Mouse (Mus musculus): ENCODE results near the gene Tmpo. TPM values are rescaled to one million over a fixed set of nuclear protein-coding genes. Genes with fewer than 3 reads are reported as not detected.

The Tmpo gene
- polyA plus RNA-seq, 1 experiment from 2014 or later: 261 TPM

DNA sequence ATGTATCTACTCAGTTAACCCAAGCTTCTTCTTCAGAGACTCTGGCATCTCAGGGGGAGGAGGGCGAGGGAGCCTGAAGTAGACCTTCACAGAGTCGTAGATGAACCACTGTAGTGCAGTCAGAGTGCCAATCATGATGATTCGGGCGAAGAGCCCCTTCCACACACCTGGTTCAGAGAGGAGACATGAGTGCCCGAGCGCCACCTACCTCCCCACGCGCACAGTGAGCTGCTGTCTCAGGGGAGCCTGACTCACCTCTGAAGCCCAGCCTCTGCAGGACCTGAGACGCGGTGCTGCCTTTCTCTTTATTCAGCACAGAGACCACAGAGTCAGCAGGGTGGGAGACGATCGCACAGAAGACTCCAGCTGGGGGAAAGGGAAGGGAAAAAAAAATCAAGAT lies 64.2 kb downstream of the Tmpo start:
- WGBS: 92% methylated on average over 12 of the region's 12 CpGs
- H3K36me3 ChIP-seq (replicated peaks): peaks cover 100% of the 10 kb centered on the region

DNA sequence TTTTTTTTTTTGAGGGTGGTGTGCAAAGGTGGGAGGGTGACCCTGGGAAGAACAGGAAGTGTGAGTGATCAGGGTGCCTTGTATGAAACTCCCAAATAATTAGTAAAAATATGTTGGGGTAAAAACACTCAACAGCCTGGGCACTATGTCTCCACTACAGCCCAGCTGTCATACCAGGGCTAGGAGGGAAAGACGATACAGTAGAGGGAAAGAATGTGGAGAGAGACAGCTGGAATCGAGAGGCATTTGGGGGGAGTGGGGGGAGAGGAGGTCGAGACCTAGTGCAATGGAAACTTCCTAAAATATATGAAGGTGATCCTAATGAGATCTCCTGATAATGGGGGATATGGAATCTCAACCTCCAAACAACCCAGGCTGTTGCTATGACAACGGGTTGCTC lies 71.3 kb downstream of the Tmpo start:
- Histone ChIP-seq H3K36me3 (replicated peaks) (peaks cover 36% of the 10 kb centered on the region), H3K4me1 (no peaks in the 10 kb centered on the region), H3K9me3 (peaks cover 8% of the 10 kb centered on the region; the same call in 1 of the 2 replicates), H3K4me3 (no peak overlapping the region), H3K27me3 (ENCODE audit: poor library complexity, severe bottlenecking) (no peaks in the 10 kb centered on the region), H3K27ac (no peak overlapping the region)
- no peak for DNase-seq (ENCODE audit: extremely low spot score, low spot score)
- 84% methylated on average over 4 of the region's 4 CpGs for WGBS

More for the DNA sequence above, 64.2 kb downstream of the Tmpo start:
- no peaks in the 10 kb centered on the region for H3K27me3 ChIP-seq (ENCODE audit: poor library complexity, severe bottlenecking)
- DNase-seq (ENCODE audit: extremely low spot score, low spot score): no peak
- no peak overlapping the region for H3K27ac ChIP-seq
- H3K4me1 ChIP-seq: peaks cover 4% of the 10 kb centered on the region
- H3K9me3 ChIP-seq: peaks cover 8% of the 10 kb centered on the region; the same call in 1 of the 2 replicates
- H3K4me3 ChIP-seq: no peak overlapping the region

DNA sequence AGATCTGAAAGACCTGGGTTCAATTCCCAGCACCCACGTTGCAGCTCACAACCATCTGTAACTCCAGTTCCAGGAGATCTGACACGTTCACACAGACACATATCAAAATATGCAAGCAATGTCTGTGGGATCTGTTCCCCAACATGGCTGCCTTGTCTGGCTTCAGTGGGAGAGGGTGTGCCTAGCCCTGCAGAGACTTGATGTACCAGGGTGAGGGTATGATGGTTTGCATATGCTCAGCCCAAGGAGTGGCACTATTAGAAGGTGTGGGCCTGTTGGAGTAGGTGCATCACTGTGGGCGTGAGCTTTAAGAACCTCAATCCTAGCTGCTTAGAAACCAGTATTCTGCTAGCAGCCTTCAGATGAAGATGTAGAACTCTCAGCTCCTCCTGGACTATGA lies 75.1 kb downstream of the Tmpo start:
- no peaks in the 10 kb centered on the region for H3K27me3 ChIP-seq (ENCODE audit: poor library complexity, severe bottlenecking)
- no peak for DNase-seq (ENCODE audit: extremely low spot score, low spot score)
- WGBS: 76% methylated on average over 3 of the region's 3 CpGs
- no peaks in the 10 kb centered on the region; the same call in 1 of the 2 replicates for H3K9me3 ChIP-seq
- H3K4me3 ChIP-seq: no peak overlapping the region
- no peaks in the 10 kb centered on the region for H3K4me1 ChIP-seq
- H3K27ac ChIP-seq: no peak overlapping the region
- H3K36me3 ChIP-seq (replicated peaks): peaks cover 19% of the 10 kb centered on the region

DNA sequence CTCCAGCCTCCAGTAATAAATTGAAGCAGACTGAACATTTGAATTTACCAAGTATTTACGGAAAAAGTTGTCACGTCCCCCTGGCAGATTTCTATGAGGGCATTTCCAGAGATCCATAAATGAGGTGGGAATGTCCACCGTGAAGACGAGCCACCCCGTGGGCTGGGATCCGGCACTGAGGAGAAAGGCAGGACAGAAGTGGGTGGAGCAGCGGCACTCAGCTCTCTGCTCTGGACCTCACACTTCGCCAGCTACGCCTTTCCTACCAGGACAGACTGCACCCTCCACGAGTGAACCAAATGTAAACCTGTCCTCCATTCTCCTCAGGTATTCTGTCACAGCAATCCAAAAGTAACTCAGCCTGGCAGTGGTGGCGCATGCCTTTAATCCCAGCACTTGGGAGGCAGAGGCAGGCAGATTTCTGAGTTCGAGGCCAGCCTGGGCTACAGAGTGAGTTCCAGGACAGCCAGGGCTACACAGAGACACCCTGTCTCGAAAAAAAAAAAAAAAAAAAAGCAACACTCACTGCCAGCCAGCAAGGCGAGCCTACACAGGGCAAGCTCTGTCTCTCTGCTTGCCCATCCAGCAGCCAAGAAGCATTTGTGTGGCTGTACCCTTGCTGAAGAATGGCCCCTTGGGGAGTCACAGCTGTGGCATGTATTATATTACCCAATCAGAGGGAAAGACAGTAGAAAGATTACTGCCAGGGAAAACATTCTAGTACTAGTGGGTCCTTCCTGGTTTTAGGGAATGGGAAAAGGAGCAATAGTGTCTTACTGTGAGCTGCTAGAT lies 78.1 kb downstream of the Tmpo start:
- H3K4me3 ChIP-seq: no peak overlapping the region
- H3K36me3 ChIP-seq (replicated peaks): peaks cover 17% of the 10 kb centered on the region
- H3K27ac ChIP-seq: no peak overlapping the region
- no peak for DNase-seq (ENCODE audit: extremely low spot score, low spot score)
- no peaks in the 10 kb centered on the region for H3K9me3 ChIP-seq
- H3K4me1 ChIP-seq: no peaks in the 10 kb centered on the region
- no peaks in the 10 kb centered on the region for H3K27me3 ChIP-seq (ENCODE audit: poor library complexity, severe bottlenecking)
- WGBS: 92% methylated on average over 14 of the region's 14 CpGs

DNA sequence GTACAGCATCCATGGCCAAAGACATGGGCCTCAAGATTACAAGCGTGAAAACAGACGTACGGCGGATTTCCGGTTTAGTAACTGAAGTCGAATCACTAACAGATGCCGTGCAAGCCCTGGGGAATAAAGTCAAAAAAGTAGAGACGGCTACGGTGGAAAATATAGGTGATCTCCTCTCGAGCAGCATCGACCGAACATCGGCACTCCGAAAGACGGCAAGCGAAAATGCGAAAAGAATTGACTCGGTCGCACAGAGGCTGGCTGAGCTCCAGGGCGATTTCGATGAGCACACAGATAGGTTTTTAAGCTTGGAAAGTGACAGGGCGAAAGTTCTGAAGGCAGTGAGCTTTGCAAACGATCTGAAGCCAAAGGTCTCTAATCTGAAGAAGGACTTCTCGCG lies 79.2 kb downstream of the Tmpo start:
- H3K4me1 ChIP-seq: no peaks in the 10 kb centered on the region
- H3K27ac ChIP-seq: no peak overlapping the region
- WGBS: 94% methylated on average over 25 of the region's 25 CpGs

DNA sequence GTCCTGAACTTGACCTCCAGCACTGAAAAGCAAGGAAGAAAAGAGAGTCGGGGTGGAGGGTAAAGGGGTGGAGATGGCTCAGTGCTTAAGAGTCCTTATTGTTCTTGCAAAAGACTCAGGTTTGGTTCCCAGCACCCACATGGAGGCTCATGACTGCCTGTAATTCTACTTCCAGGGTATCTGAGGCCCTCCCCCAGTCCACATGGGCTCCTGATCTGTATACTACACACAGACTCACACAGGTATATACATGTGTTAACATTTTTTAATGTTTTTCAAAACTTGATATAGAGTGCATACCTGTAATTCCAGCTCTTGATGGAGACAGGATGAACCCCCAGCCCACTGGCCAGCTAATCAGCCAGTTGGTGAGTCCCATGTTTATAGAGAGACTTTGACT lies 81.0 kb downstream of the Tmpo start:
- WGBS: 94% methylated on average over 1 of the region's 1 CpGs
- no peak overlapping the region for H3K4me3 ChIP-seq
- H3K4me1 ChIP-seq: no peaks in the 10 kb centered on the region
- H3K27me3 ChIP-seq (ENCODE audit: poor library complexity, severe bottlenecking): no peaks in the 10 kb centered on the region
- H3K9me3 ChIP-seq: no peaks in the 10 kb centered on the region
- H3K27ac ChIP-seq: no peak overlapping the region
- DNase-seq (ENCODE audit: extremely low spot score, low spot score): no peak
- H3K36me3 ChIP-seq (replicated peaks): peaks cover 23% of the 10 kb centered on the region

More for the DNA sequence above, 79.2 kb downstream of the Tmpo start:
- H3K4me3 ChIP-seq: no peak overlapping the region
- DNase-seq (ENCODE audit: extremely low spot score, low spot score): no peak
- H3K27me3 ChIP-seq (ENCODE audit: poor library complexity, severe bottlenecking): no peaks in the 10 kb centered on the region
- peaks cover 18% of the 10 kb centered on the region for H3K36me3 ChIP-seq (replicated peaks)
- no peaks in the 10 kb centered on the region for H3K9me3 ChIP-seq

DNA sequence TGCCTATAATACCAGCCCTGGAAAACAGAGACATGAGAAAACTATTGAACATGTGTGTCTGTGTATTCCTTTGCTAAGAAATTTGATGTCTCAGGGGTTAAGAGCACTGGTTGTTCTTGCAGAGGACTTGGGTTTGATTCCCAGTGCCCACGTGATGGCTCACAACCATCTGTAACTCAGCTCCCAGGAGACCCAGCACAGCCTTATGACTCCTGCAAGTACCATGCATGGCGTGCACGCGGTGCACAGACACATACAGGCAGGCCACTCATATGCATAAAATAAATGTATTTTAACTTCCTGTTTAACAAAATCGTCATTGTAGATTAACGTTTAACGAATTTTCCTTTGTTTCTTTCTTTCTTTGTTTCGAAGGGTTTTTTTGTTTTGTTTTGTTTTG lies 83.1 kb downstream of the Tmpo start:
- Histone ChIP-seq H3K4me1 (no peaks in the 10 kb centered on the region), H3K27me3 (ENCODE audit: poor library complexity, severe bottlenecking) (no peaks in the 10 kb centered on the region), H3K36me3 (replicated peaks) (peaks cover 36% of the 10 kb centered on the region), H3K4me3 (no peak overlapping the region), H3K9me3 (no peaks in the 10 kb centered on the region), H3K27ac (no peak overlapping the region)
- no peak for DNase-seq (ENCODE audit: extremely low spot score, low spot score)
- 93% methylated on average over 8 of the region's 8 CpGs for WGBS

Other genes with a start within 250 kb of the Tmpo start
- 20.0 and 20.6 TPM in 2 replicates for gene Apaf1, start 98.5 kb downstream of the Tmpo start, polyA plus RNA-seq (2016; fragmentation: Nextera tagmentation; extraction: Ambion mirVana)
- 15.8 TPM in 2 replicates for gene Ikbip, start 98.4 kb downstream of the Tmpo start, polyA plus RNA-seq (2016; fragmentation: Nextera tagmentation; extraction: Ambion mirVana)
- 412 and 413 TPM in 2 replicates for gene Slc25a3, start 57.3 kb downstream of the Tmpo start, polyA plus RNA-seq (2016; fragmentation: Nextera tagmentation; extraction: Ambion mirVana)